Comparison of ENCODE assay signal across 8 mouse cellular contexts in the genomic region with DNA sequence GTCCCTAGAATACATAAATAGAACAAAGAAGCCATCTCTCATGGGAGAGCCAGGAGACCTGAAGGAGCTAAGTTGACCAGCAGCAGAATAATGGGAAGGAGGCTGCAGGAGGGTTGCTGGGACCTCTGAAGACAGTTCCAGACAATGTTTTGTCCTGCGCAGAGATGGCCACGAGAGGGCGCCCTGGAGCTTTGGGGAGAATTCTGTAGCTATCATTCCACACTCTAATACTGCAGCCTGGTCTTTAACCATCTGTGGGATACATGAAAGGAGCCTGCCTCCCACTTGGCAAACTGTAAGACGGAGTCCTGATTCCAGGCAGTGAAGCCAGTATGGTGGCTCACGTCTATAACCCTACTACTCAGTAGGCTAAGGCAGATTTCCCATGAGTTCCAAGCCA. TPM values are rescaled to one million over a fixed set of nuclear protein-coding genes. Genes with fewer than 3 reads are reported as not detected.
DNase-seq lines count a peak whose midpoint lies in the region; ATAC-seq and TF ChIP-seq lines count a peak whose summit lies in the region.

No protein-coding gene starts in this region.

- no peaks in the 10 kb centered on the region for H3K4me1 ChIP-seq in neural tube, embryonic 15.5 days
- no peaks in the 10 kb centered on the region for H3K4me1 ChIP-seq in kidney, embryonic 16.5 days (ENCODE audit: insufficient read depth, low read length)
- no peaks in the 10 kb centered on the region for H3K4me1 ChIP-seq in liver, embryonic 11.5 days (replicated peaks; ENCODE audit: control insufficient read depth, insufficient read depth, low read length)
- H3K4me1 ChIP-seq in olfactory bulb, adult 2 months (ENCODE audit: control insufficient read depth, insufficient read depth, low read length): no peaks in the 10 kb centered on the region
- H3K4me1 ChIP-seq in thymus, adult 2 months (replicated peaks; ENCODE audit: control insufficient read depth, insufficient read depth, low read length): no peaks in the 10 kb centered on the region

- H3K4me2 ChIP-seq in neural tube, embryonic 15.5 days: no peak overlapping the region
- no peak overlapping the region for H3K4me2 ChIP-seq in kidney, embryonic 16.5 days (replicated peaks; ENCODE audit: low read depth, low read length)
- H3K4me2 ChIP-seq in liver, embryonic 11.5 days: no peak overlapping the region

- no peaks in the 10 kb centered on the region for H3K27me3 ChIP-seq in neural tube, embryonic 15.5 days (replicated peaks)
- no peaks in the 10 kb centered on the region for H3K27me3 ChIP-seq in kidney, embryonic 16.5 days (ENCODE audit: insufficient read depth, low read length)
- H3K27me3 ChIP-seq in liver, embryonic 11.5 days (replicated peaks; ENCODE audit: control insufficient read depth, insufficient read depth, low read length): peaks cover 5% of the 10 kb centered on the region; the same call in 1 of the 2 replicates
- no peaks in the 10 kb centered on the region for H3K27me3 ChIP-seq in thymus, adult 2 months (ENCODE audit: control insufficient read depth, insufficient read depth, low read length)

- WGBS in neural tube, embryonic 15.5 days: 29% methylated on average over 5 of the region's 5 CpGs
- 27% methylated on average over 5 of the region's 5 CpGs for WGBS in kidney, embryonic 16.5 days
- WGBS in liver, embryonic 11.5 days: 21% methylated on average over 5 of the region's 5 CpGs
- 18% methylated on average over 5 of the region's 5 CpGs for WGBS in olfactory bulb, adult 2 months
- 28% methylated on average over 5 of the region's 5 CpGs for WGBS in thymus, adult 2 months

- H3K9me3 ChIP-seq in neural tube, embryonic 15.5 days (replicated peaks): no peaks in the 10 kb centered on the region
- no peaks in the 10 kb centered on the region for H3K9me3 ChIP-seq in kidney, embryonic 16.5 days (ENCODE audit: low read length)
- no peaks in the 10 kb centered on the region for H3K9me3 ChIP-seq in liver, embryonic 11.5 days (ENCODE audit: control insufficient read depth, low read length)

- TF ChIP-seq CTCF in gastrocnemius, adult 2 months (IDR thresholded peaks at IDR 0.05): peak; percentile 88; the same call in 1 of the 2 replicates
- peak; percentile 54 for TF ChIP-seq CTCF in olfactory bulb, adult 2 months (IDR thresholded peaks at IDR 0.05; ENCODE audit: insufficient read depth, low read depth, low read length)
- TF ChIP-seq CTCF in thymus, adult 2 months (IDR thresholded peaks at IDR 0.05; ENCODE audit: borderline replicate concordance, control insufficient read depth, extremely low read depth, insufficient read depth, low read length, poor library complexity): peak; percentile 75; the same call in 1 of the 2 replicates

- no peak overlapping the region for H3K4me3 ChIP-seq in neural tube, embryonic 15.5 days (replicated peaks)
- no peak overlapping the region for H3K4me3 ChIP-seq in gastrocnemius, adult 2 months
- H3K4me3 ChIP-seq in kidney, embryonic 16.5 days (ENCODE audit: low read length): no peak overlapping the region
- no peak overlapping the region for H3K4me3 ChIP-seq in liver, embryonic 11.5 days (ENCODE audit: low read depth, low read length)
- H3K4me3 ChIP-seq in olfactory bulb, adult 2 months (ENCODE audit: insufficient read depth, low read depth, low read length): no peak overlapping the region
- no peak overlapping the region for H3K4me3 ChIP-seq in thymus, adult 2 months (ENCODE audit: control insufficient read depth, insufficient read depth, low read length)

- ATAC-seq in neural tube, embryonic 15.5 days (ENCODE audit: low FRiP score): no peak
- ATAC-seq in kidney, embryonic 16.5 days (ENCODE audit: low FRiP score, low TSS enrichment): peak; percentile 64; the same call in 1 of the 2 replicates
- no peak for ATAC-seq in liver, embryonic 11.5 days (replicated peaks; ENCODE audit: low FRiP score)

- TF ChIP-seq POLR2A in olfactory bulb, adult 2 months (IDR thresholded peaks at IDR 0.05; ENCODE audit: insufficient read depth, low read depth, low read length): no peak
- no peak for TF ChIP-seq POLR2A in thymus, adult 2 months (IDR thresholded peaks at IDR 0.05; ENCODE audit: control insufficient read depth, extremely low read depth, insufficient read depth, low read length, poor library complexity)

- intact Hi-C loops in gastrocnemius, adult 2 months (cut with DNase I): loop anchor here (2.0 kb wide), 1 partner anchor 304 kb away; no protein-coding TSS in a partner anchor

- DNase-seq in neural tube, embryonic 10.5 days (ENCODE audit: extremely low spot score, low spot score): peak; percentile 84
- peak; percentile 92 to 95 for DNase-seq in cerebellum, postnatal 10 days
- DNase-seq in gastrocnemius, adult 2 months: peak; percentile 76
- DNase-seq in liver, embryonic 11.5 days (ENCODE audit: low spot score): peak; percentile 68
- DNase-seq in thymus, adult 2 months: peak; percentile 77

- H3K27ac ChIP-seq in neural tube, embryonic 15.5 days (replicated peaks): no peak overlapping the region
- H3K27ac ChIP-seq in gastrocnemius, adult 2 months: no peak overlapping the region
- no peak overlapping the region for H3K27ac ChIP-seq in kidney, embryonic 16.5 days (ENCODE audit: low read length)
- no peak overlapping the region for H3K27ac ChIP-seq in liver, embryonic 11.5 days (ENCODE audit: low read depth, low read length)
- H3K27ac ChIP-seq in olfactory bulb, adult 2 months (ENCODE audit: insufficient read depth, low read depth, low read length): no peak overlapping the region
- H3K27ac ChIP-seq in thymus, adult 2 months (ENCODE audit: control insufficient read depth, insufficient read depth, low read length): no peak overlapping the region

- no peaks in the 10 kb centered on the region; the same call in 1 of the 2 replicates for H3K36me3 ChIP-seq in neural tube, embryonic 15.5 days
- H3K36me3 ChIP-seq in kidney, embryonic 16.5 days (ENCODE audit: insufficient read depth, low read length): no peaks in the 10 kb centered on the region
- no peaks in the 10 kb centered on the region for H3K36me3 ChIP-seq in liver, embryonic 11.5 days (ENCODE audit: control insufficient read depth, insufficient read depth, low read length)
- H3K36me3 ChIP-seq in thymus, adult 2 months (ENCODE audit: control insufficient read depth, insufficient read depth, low read length): no peaks in the 10 kb centered on the region

- no peak overlapping the region for H3K9ac ChIP-seq in neural tube, embryonic 15.5 days (replicated peaks)
- no peak overlapping the region for H3K9ac ChIP-seq in kidney, embryonic 16.5 days (replicated peaks; ENCODE audit: low read length)
- H3K9ac ChIP-seq in liver, embryonic 11.5 days (ENCODE audit: low read depth, low read length): no peak overlapping the region

RNA-seq across cellular contexts. Expression of a gene that starts 27.0 kb away (rescaled TPM):
- 21.8 and 26.1 TPM in 2 replicates for polyA plus RNA-seq in neural tube, embryonic 15.5 days (2015; fragmentation: Nextera tagmentation; extraction: Ambion mirVana)
- total RNA-seq in gastrocnemius, adult 2 months (2021): under 1 TPM in 1 of 2 experiments, not detected in 1; 0.03 TPM
- polyA plus RNA-seq in kidney, embryonic 16.5 days (2015; fragmentation: Nextera tagmentation; extraction: Ambion mirVana): 0.30 and 0.55 TPM in 2 replicates
- polyA plus RNA-seq in liver, embryonic 11.5 days (2014; fragmentation: Nextera tagmentation; extraction: Ambion mirVana): 0.09 and 0.33 TPM in 2 replicates
- not detected in 2 replicates for polyA plus RNA-seq in olfactory bulb, adult 2 months (2012; ENCODE audit: insufficient read depth, insufficient read length, low replicate concordance, missing spikeins)
- 0.03 TPM in 1 of 2 replicates, not detected in the other for polyA plus RNA-seq in thymus, adult 2 months (2012; rRNA removed)

Comparison
In these comparisons a context has a peak if more than half of its experiments do, and no peak if none do; other contexts are left out.
1. RNA of a gene that starts 27.0 kb away (polyA plus RNA-seq): not detected in olfactory bulb, adult 2 months and 21.8 to 26.1 TPM in neural tube, embryonic 15.5 days; 0.30 to 0.55 TPM in kidney, embryonic 16.5 days, 0.09 to 0.33 TPM in liver, embryonic 11.5 days and 0.03 TPM in thymus, adult 2 months; every median in the first group is over 10 times any median in the second.
2. Peak in every context shown above with its lines, with median percentiles within 50 percentile points of each other: DNase-seq and CTCF ChIP-seq.